Mouse (Mus musculus) lung, postnatal 4 days (tissue): ENCODE measurements around the gene Runx3.

Source experiments
- DNase-seq, 2 experiments: peaks; one replicate each; pipeline ENCODE4 v3.0.0; 2021

The Runx3 gene

GRCm38 (mm10) chr4:135115426-135116170 lies 4.9 kb upstream of the Runx3 start:
- no peak for DNase-seq

- DNase-seq, result no peak
Observed at GRCm38 (mm10) chr4:135116391-135116790, 4.1 kb upstream of the Runx3 start.

GRCm38 (mm10) chr4:135117846-135118245 lies 2.6 kb upstream of the Runx3 start:
- no peak for DNase-seq

- DNase-seq, result no peak
Observed at GRCm38 (mm10) chr4:135118855-135119474, 1.5 kb upstream of the Runx3 start.

GRCm38 (mm10) chr4:135123721-135124120 lies 3.3 kb downstream of the Runx3 start:
- DNase-seq, result no peak

- DNase-seq, result no peak
Observed at GRCm38 (mm10) chr4:135124732-135125131, 4.3 kb downstream of the Runx3 start.

- DNase-seq, result no peak
Observed at GRCm38 (mm10) chr4:135125152-135125551, 4.7 kb downstream of the Runx3 start.

GRCm38 (mm10) chr4:135126385-135126784 lies 5.9 kb downstream of the Runx3 start:
- DNase-seq, result no peak

GRCm38 (mm10) chr4:135128841-135129520 lies 8.5 kb downstream of the Runx3 start:
- peak; percentile 42 to 43 for DNase-seq

- DNase-seq, result no peak
Observed at GRCm38 (mm10) chr4:135130156-135130555, 9.7 kb downstream of the Runx3 start.

GRCm38 (mm10) chr4:135131145-135131544 lies 10.7 kb downstream of the Runx3 start:
- no peak for DNase-seq

- no peak for DNase-seq
Observed at GRCm38 (mm10) chr4:135132797-135133196, 12.3 kb downstream of the Runx3 start.

GRCm38 (mm10) chr4:135133711-135134110 lies 13.3 kb downstream of the Runx3 start:
- no peak for DNase-seq

GRCm38 (mm10) chr4:135135331-135135730 lies 14.9 kb downstream of the Runx3 start:
- no peak for DNase-seq

- DNase-seq, result no peak
Observed at GRCm38 (mm10) chr4:135136202-135136601, 15.8 kb downstream of the Runx3 start.

GRCm38 (mm10) chr4:135136612-135137011 lies 16.2 kb downstream of the Runx3 start:
- no peak for DNase-seq

GRCm38 (mm10) chr4:135140647-135141515 lies 20.4 kb downstream of the Runx3 start:
- no peak for DNase-seq

- no peak for DNase-seq
Observed at GRCm38 (mm10) chr4:135141720-135142119, 21.3 kb downstream of the Runx3 start.

GRCm38 (mm10) chr4:135146734-135147133 lies 26.3 kb downstream of the Runx3 start:
- peak; percentile 21 to 70 for DNase-seq

GRCm38 (mm10) chr4:135148660-135149059 lies 28.2 kb downstream of the Runx3 start:
- no peak for DNase-seq

GRCm38 (mm10) chr4:135150031-135150801 lies 29.8 kb downstream of the Runx3 start:
- peak; percentile 78 to 83 for DNase-seq
